Mouse (Mus musculus): Measurements from ENCODE around the gene Setdb1.

Setdb1 gene

DNA sequence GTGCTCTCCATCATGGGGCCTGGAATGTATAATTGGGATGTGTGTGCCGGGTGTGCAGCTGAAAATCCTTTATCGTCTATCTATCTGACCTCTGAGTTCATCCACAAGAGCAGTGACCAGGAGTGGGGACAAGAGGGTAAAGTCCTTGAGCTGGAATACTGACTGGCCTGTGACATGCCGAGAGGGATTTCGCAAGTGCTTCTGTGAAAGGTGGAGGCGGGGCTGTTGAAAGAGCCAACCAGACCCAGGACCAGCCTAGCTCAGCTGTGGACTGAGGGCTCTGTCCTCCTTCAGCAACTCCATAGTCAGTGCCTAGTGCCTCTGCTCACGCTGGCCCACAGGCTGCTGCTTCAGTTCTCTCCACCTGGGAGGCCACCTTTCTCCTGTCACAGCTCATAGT is 38.5 kb downstream of the Setdb1 start:
- DNase-seq (ENCODE audit: low read depth) = no peak

DNA sequence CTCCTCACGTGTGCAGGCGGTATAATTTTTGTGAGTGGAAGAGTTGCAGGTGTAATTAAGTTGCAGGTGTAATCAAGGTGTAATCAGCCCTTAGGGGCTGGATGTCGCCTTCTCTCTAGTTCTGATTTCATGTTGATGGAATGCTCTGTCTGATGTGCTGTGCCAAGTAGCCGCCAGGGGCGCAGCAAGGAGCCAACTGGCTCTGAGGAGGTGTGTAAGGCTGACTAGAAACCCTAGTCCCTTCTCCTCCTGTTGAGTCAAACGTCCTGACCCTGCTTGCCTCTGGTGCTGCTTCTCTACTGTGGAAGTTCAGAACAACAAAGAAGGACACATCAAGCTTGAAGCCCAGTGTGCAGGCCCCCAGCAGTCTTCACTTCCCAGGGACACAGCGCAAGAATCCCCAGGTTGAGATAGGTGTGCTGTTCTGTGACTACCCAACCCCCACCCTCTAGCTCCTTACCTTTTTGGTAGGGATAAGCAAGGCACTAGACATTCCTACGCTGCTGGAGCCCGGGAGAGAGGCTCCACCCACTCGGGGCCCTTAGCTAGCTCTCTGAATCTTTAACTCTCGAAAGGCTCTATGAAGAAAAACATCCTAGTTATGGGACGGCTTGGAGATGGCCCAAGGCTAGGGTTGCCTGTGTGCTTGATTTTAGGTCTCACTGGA is 39.5 kb downstream of the Setdb1 start:
- peak; percentile 67 for DNase-seq (ENCODE audit: low read depth)

DNA sequence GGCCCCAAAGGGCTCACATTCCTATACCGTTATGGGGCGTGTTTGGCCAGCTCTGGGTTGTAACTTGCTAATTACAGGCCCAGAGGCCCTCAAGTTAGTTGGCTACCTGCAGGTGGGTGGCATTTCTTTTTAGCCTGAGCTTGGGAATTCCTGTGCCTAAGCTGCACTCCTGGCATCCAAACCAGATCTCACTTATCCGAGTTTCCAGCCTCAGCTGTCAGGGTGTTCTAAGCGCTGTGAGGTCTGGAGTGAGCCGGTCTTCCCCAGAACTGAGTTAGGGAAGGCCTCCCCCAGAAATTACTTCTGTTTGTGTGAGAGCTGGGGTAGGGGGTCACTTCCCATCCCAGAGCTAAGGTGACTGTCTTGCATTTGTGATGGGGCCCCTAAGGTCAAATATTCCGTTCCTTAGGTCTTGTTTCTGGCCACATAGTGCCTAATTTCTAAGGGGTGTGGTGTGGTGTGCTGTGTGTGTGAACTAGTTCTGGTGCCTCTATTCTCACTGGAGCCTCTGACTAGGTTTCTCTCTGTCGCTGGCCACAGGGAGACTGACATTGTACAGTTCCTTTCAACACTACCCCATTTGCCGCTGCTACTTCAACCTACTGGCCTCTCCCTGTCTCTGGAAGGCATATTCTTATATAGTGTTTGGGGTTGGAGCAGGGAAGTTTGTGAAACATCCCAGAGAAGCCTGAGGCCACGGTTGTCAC is 41.0 kb downstream of the Setdb1 start:
- DNase-seq (ENCODE audit: low read depth) = peak; percentile 51

DNA sequence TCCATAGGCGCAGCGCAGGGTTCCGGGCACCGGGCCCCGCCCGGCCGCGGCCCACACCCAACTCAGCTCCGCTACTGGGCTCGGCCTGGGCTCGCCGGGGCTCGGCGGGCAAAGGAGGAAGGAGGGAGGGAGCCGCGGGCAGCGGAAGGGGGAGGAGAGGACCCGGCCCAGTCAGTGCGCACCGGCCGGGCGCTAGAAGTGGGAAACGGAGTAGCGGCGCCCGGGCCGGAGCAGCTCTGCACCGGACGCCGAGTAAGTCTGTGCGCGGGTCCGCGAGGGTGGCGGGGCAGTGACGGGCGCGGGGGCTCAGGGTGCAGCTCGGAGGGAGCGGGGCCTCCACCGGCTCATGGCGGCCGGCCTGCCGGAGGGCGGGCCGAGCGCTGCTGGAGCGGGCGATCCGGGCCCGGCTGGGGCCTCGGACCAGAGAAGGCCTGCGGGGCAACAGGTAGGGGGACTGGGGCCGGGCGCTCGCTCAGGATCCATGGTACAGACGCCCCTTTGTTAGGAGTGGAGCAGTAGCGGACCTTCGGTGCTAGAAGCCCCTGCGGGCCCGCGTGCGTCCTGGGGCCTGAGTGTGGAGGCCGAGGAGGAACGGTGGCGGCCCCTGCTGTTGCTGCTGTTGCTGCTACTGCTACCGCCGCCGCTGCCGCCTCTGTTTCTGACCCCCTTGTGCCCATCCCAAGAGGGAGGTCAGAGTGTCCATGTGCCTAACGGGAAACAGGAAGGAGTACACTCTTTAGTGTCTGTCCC is 41.7 kb downstream of the Setdb1 start:
- DNase-seq (ENCODE audit: low read depth) = peak; percentile 75

DNA sequence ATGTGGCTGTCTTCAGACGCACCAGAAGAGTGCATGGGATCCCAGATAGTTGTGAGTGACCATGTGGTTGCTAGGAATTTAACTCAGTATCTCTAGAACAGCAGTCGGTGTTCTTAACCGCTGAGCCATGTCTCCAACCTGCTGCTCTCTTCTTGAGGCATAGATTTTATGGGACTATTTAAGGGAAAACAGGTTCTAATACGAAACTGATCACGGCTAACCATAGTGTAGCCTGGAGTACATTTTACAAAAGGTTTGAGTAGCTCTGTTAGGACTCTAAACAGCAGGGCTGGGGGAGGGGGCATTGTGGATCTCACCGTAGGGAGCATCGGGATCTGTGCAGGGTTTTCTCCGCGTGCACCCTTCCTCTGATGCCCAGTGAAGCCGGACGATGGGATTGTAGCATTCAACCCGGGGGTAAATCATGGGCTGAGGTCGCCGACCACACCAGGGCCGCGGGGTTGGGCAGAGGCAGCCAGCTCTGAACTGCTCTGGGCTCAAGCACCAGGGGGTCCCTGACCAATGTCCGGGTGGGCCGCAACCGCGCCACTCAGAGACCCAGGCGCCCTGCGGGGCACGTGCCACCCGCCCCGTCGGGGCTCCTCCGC is 42.4 kb downstream of the Setdb1 start, which contains the start of gene Cers2:
Cers2 (plus strand) TSS at position 306 of the 608 bp plus-strand sequence.
- peak; percentile 38 for DNase-seq (ENCODE audit: low read depth)

DNA sequence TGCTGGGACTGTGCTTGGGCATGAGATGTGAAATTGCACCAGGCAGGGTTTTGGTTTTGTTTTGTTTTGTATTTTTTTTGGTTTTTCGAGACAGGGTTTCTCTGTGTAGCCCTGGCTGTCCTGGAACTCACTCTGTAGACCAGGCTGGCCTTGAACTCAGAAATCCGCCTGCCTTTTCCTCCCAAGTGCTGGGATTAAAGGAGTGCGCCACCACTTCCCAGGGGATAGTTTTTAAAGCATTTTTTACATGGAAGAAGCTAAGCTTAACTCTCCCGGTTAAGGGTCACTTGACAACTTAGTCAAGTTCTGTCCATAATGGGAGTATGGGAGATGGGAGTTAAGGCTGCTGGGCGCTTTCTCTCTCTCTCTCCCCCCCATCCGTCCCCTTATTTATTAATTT is 42.9 kb downstream of the Setdb1 start:
- DNase-seq (ENCODE audit: low read depth) = no peak

DNA sequence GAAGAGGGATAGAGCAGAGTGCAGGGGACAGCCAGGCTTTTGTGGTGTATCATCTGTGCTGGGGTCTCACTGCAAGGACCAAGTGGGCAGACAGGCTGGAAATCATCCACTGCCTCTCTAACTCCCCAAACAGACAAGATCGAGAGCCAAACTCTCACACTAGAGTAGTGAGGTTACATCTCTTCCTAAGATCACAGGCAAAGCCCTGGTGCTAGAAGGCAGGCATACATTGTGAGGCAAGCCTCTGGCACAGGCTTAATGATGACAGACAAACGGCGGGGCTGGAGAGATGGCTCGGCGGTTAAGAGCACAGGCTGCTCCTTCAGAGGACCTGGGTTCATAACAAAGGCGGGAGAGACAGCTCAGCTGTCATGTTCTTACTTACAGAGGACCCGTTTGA is 43.5 kb downstream of the Setdb1 start:
- DNase-seq (ENCODE audit: low read depth) = peak; percentile 44

DNA sequence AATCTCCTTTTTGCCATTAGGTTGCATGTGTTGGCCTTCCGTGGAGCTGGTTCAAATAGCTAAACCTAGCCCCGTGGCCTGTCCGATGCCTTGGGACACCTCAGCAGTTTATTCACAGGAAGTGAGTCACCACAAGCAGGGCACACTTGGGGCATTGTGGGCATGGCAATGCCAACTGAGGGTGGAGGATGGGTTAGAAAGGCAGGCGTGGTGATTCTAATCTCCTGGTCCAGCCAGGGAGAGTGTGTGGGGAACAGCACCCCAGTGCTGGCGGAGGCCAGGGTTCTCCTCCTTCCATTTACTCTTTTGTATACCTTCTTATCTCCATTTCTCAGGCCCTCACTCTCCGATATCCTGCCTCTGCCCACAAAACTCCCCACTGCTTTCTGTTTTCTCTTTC is 44.4 kb downstream of the Setdb1 start:
- DNase-seq (ENCODE audit: low read depth) = peak; percentile 79

DNA sequence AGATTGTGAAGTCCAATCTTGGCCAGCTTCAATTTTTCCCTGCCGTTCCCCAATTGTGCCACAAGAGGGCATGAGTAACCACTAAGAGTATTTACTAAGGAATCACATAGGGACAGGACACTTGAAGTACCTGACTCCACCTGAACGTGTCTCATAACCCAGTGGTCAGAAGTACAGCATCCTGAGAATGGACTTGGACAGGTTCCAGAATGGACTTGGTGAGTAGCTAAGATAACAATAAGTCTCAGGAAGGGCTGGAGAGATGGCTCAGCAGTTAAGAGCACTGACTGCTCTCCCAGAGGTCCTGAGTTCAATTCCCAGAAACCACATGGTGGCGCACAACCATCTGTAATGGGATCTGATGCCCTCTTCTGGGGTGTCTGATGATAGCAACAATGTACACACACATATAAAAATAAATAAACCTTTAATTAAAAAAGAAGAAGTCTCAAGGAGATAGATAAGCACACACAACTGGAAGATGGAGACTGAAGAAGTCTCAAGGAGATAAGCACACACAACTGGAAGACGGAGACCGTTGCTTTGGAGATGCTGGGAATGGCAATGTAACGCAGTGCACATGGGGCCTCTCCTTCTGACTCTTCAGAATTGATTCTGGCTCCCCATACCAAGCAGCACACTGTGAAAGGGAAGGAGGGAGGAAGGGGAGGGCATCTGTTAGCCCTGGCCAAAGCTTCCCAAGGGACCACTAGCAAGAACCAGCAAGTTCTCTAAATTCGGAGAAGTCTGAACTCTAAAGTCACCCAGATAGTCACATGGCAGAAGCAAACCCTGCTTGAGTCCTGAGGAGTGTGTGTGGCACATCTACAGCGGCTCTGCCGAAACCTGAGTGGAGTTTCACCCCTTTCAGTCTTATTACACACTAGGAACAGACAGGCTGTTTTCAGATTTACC is 45.8 kb downstream of the Setdb1 start:
- peak; percentile 74 for DNase-seq (ENCODE audit: low read depth)

DNA sequence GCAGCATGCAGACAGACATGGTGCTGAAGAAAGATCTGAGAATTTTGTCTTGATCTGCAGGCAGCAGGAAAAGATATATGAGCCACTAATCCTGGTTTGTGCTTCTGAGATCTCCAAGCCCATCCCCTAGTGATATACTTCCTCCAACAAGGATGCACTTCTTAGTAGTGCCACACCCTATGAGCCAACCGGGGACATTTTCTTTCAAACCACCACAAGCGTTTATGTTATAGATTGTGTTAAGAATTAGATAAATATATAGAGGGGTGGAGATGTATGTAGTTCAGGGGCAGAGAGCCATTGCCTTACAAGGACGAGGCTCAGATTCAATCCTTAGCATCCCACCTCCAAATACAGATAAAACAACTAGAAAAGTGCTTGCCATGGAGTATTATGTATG is 46.5 kb downstream of the Setdb1 start:
- peak; percentile 46 for DNase-seq (ENCODE audit: low read depth)

DNA sequence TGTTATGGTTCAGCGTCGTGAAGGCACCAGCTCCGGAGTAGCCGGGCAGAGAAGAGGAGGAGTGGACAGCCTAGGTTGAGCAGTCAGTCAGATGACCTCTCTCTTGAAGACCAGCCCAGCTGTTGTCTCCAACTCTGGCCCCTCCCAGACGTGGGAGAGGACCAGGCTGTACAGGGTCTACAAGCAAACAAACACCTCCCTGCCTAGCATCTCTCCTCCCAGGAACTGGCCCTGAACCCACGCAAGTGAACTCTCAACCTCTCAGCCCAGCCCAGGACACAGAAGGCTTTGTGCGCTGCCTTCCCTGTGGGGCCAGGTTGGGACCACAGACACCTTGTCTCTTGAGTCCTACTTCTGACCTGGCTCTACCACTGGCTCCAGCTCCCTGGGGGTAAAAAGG is 49.9 kb downstream of the Setdb1 start, which contains the start of gene Anxa9:
Anxa9 (minus strand) TSS at position 77 of the 400 bp plus-strand sequence.
- DNase-seq (ENCODE audit: low read depth) = no peak

DNA sequence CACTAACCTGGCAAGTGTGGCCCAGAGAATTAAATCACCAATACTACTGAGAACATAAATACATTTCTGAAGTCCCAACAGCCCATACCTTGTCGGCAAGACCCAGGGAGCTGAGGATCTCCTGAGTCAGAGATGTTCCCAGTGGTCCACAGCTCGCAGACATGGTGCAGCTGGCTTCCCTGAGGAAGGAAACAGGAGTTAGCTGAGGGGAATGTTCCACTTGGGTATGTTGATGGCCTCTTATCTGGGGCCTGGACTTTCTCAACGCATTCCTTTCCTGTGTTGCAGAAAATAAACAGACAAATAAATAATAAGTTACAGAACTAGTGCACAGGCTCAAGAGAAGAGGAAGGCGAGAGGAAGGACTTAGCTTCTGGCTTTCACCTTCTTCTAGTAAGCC is 50.8 kb downstream of the Setdb1 start:
- DNase-seq (ENCODE audit: low read depth) = no peak

DNA sequence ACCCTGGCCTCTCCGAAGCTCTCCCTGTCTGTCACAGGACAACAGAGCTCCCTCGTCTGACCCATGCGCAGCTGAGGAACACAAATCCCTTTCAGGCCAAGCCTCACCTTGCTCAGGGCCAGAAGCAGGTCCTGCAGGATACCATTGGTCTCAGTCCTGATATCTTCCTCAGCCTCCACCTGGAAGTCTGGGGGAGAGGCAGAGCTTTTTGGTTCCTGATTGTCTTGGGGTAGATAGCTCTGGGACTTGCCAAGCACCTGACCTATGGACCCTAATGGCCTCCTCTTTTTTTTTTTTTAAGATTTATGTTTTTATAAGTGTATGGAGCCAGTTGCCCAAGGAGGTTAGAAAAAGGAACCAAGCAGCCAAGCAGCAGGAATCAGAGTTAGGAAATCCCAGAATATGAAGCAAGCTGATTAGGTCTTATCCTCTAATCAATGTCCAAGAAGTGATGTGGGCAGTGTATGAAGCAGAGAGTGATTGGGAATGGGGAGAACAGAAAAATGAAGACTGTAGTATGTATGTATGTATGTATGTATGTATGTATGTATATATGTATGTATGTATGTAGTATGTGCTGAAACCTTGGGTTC is 55.7 kb downstream of the Setdb1 start:
- no peak for DNase-seq (ENCODE audit: low read depth)

DNA sequence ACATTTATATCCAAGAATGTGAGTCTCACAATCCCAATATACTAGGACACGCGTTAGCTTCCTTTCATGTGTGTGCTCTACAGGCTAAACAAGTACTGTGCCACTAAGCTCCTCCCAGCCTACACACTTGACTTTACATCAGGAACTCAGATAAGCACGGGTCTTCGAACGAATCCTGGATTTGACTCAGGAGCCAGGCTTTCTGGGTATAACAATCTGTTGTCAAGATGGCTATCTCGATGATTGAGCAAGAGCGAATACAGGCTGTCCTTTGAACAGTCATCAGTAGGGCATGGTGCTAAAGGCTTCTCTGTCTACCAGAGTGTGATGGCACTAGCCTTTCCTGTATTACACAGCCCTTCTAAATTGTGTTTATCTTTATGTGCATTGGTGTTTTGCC is 59.0 kb downstream of the Setdb1 start:
- DNase-seq (ENCODE audit: low read depth) = no peak

DNA sequence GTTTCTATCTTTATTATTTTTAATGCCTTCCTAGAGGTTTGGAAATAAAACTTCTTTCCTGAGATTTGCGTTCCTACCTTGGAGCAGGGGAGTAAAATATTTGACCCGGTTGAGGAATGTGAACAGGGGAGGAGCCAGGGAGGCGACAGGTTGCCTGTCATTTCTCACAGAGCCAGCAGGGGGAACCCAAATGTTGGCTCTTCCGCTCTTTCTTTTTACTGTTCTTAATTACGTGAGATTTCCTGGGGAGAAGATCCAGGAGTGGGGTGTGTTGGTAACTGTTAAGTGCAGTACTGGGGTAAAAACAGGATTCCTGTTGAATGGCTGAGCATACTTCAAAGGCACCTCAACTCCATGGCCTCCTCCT is 60.9 kb downstream of the Setdb1 start:
- no peak for DNase-seq (ENCODE audit: low read depth)

DNA sequence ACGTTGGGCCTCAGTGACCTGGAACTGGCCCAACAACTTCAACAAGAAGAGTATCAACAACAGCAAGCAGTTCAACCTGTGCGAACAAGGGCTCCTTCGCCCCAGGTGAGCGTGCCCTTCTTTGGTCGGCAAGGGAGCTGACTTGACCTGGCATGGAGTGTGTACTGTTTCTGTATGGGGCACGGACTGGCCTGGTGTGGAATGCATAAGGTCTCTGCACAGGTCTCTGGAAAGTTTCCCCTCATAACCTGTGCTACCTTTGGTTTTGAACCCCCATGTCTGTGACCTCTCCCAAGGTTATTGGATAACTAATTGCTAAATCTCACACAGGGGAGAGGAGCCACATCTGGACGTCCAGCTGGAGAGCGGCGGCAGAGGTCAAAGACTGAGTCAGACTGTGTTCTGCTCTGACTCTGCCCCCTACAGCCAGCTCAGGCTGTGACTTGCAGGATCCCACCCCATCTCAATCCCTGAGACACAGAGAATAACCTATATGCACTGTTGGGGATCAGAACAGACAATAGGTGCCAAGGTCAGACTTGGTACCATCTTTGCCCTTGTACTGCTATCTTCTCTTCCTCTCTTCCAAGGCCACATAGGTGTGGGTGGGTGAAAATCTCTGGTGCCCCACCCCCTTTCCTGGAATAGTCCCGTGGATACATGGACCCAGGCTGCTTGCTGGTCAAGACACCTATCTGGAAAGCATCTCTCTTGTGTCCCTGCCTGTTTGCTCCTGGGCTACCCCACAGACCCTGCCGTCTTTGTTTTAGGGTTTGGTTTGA is 61.5 kb downstream of the Setdb1 start:
- no peak for DNase-seq (ENCODE audit: low read depth)

DNA sequence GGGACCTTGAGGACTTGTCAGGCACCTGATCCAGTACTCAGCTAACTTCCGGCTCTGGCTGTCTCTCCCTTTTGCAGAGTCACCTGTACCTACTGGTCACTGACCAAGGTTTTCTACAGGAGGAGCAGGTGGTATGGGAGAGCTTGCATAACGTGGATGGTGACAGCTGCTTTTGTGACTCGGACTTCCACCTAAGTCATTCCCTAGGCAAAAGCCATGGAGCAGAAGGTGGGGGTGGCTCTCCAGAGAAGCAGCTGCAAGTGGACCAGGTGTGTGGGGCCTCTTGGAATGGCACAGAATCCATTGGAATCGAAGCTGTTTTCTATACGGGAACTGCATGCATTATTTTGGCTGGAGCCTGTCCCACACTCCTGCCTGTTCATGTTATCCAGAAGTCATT is 62.3 kb downstream of the Setdb1 start:
- DNase-seq (ENCODE audit: low read depth) = no peak

DNA sequence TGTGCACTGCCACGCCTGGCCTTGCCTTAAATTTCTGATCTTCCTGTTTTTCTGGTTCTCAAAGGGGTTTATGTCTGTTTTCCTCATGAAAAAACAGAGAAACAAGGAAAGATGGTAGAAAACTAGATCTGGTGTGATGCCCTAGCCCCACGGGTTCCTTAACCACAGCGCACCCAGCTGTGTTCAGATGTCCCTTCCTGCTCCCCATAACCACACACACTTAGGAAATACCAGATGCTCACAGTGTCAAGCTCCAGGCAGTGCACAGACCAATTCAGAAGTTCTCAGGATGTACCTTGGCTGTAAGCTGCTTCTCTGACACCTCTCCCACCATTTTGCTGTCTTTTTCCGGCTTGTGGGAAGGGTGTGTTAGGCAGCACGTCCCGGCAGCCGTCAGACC is 62.7 kb downstream of the Setdb1 start:
- no peak for DNase-seq (ENCODE audit: low read depth)

DNA sequence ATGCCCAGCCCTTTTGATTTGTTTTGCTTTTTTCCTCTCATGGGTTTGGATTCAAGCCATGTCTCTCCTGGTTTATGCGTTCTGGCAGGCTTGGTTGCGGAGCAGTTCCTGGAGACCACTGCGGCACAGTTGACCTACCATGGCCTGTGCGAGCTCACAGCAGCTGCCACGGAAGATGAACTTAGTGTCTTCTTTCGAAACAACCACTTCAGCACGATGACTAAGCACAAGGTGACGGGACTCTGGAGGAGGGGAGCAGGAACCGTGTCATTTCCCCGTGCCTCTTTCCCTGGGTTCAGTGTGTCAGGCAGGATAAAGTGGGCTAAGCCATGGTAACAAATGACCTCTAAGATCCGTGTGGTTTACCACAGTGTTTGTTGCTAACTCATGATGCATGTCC is 63.5 kb downstream of the Setdb1 start:
- DNase-seq (ENCODE audit: low read depth) = no peak

DNA sequence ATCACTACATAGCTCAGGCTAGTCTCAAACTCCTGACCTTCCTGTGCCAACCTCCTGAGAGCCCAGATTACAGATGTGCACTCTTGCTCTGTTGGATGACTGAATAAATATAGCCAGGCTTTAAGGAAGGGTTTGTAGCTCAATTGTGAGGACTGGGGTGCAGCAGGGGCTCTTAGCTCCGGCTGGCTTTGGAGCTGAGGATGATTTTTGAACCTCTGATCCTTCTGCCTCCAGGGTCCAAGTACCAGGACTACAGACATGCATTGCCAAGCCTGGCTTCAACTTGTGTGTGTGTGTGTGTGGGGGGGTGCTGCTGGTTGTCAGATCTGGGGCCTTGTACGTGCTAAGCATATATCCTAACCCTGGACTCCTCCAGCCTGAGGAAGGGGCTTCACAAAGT is 64.1 kb downstream of the Setdb1 start:
- DNase-seq (ENCODE audit: low read depth) = no peak
